Comparison of ENCODE assay signal across 1 mouse cellular context in genomic region chr3:115695194-115695891, GRCm38 (mm10).
A peak's percentile ranks its signal among the peaks of the same experiment; 100 is the strongest.
TF ChIP-seq lines count a peak whose summit lies in the region.

No protein-coding gene starts in this region.

TF ChIP-seq in MEL, 35 proteins besides CTCF, POLR2A, EP300 and RAD21 (continued from another document):
- no peak for TF ChIP-seq E2F4 (IDR thresholded peaks at IDR 0.05; ENCODE audit: borderline replicate concordance, low read depth, low read length)
- no peak for TF ChIP-seq ZMIZ1 (IDR thresholded peaks at IDR 0.05; ENCODE audit: low read depth, low read length)
- peak; percentile 64; the same call in 1 of the 2 replicates for TF ChIP-seq RCOR1 (IDR thresholded peaks at IDR 0.05; ENCODE audit: low read depth, low read length)
- no peak for TF ChIP-seq TAL1 (IDR thresholded peaks at IDR 0.05; ENCODE audit: low read length)
- TF ChIP-seq TCF12 (IDR thresholded peaks at IDR 0.05; ENCODE audit: low read depth, low read length) = peak; percentile 21; the same call in 1 of the 2 replicates
- TF ChIP-seq MAX (IDR thresholded peaks at IDR 0.05; ENCODE audit: low read length) = no peak
- TF ChIP-seq GABPA (IDR thresholded peaks at IDR 0.05; ENCODE audit: low read depth, low read length) = no peak
